Mouse (Mus musculus) bone marrow, adult 2 months (tissue): ENCODE measurements around the gene Cox5a.

ENCODE experiments used
- CTCF ChIP-seq: fragments of 200-500 bp; IDR thresholded peaks from 2 replicates; pipeline ENCODE4 v1.5.1; 2011; ENCODE audit warnings: low read length, control low read depth; ENCODE audit not compliant: control insufficient read depth, insufficient read depth
- POLR2A ChIP-seq: fragments of 200-500 bp; IDR thresholded peaks from 2 replicates; pipeline ENCODE4 v1.6.1; 2011; ENCODE audit warnings: low read depth, mild to moderate bottlenecking, control low read depth, low read length, borderline replicate concordance; ENCODE audit not compliant: control insufficient read depth

- TF ChIP-seq CTCF (no peak), POLR2A (no peak)
Measured at GRCm38 (mm10) chr9:57557215-57557614, 36.1 kb downstream of the Cox5a start.
